Mouse (Mus musculus) liver, adult (tissue): ENCODE results near the gene Dhrs9.

ENCODE experiments used
- GATA4 ChIP-seq: IDR thresholded peaks from 2 replicates; pipeline ENCODE4 v1.6.1; 2014; ENCODE audit warnings: mild to moderate bottlenecking, low read length; ENCODE audit not compliant: insufficient replicate concordance

The Dhrs9 gene

DNA sequence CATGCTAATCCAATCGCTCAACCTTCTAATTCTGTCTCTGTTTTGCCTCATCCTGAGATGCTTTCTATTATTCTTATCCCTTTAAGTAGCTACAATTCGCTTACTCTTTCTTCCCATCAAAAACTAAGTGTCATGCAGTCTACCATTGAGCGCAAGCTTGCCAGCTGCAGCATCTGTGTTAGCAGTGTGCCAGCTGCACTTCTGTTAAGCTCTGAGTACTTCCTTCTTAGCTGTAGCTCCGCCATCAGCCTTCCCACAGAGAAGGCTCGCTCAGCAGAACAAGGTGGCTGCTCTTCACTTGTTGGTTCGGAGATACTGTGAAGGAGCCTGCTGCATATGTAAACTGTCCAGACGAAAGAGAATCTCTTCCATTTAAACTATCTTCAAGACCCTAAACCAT lies 22.1 kb downstream of the Dhrs9 start:
- TF ChIP-seq GATA4: no peak

DNA sequence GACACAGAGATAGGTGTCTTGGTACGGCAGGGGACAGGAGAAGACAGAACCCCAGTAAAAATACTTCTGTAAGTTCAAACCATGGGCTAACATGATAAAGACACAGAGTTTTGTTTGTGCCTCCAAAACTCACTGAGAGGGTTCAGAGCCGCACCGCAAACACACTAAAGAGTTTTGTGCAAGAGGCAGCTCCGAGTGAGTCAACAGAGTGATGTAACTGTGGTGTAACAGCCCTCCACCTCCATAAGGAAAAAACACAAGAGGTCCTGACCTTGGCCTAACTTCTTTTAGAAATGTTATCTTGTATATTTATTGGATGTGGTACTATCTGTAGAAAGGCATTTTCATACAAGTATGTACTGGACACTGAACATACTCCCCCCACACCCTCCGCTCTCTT lies 25.4 kb downstream of the Dhrs9 start:
- no peak for TF ChIP-seq GATA4

DNA sequence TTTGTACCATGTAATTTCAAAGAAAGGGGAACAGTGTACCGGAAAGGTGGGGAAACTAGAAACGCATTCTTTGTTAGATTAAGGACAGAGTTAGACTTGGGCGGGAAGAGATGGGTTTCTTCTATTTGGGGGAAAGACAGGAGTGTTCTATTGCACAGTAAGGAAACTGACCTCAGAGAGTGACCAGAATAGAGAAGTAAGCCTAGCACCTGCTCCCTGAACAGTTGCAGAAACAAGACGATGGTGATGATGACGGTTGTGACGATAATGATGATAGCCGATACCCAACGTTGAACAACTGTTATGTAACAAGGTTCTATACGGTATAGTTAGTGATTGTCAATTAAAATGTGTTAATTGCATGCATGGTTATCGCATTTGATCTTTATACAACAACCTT lies 34.3 kb downstream of the Dhrs9 start:
- TF ChIP-seq GATA4: no peak

DNA sequence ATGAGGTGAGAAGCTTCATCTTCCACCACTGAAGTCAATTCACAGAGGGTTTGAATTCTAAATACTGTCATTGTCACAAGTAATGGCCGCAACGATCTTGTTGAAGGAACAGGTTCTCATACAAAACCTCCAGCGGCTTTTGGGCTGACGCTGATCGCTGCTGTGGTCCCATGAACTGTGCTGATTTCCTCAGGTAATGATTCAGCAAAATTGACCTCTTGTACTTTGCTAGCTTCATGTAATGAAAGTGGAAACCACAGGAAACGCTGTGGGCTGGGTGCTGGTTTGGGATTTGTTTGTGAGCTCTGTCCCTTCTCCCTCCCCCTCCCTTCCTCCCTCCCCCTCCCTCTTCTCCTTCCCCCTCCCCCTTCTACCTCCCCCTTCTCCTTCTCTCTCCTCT lies 34.8 kb downstream of the Dhrs9 start:
- no peak for TF ChIP-seq GATA4

DNA sequence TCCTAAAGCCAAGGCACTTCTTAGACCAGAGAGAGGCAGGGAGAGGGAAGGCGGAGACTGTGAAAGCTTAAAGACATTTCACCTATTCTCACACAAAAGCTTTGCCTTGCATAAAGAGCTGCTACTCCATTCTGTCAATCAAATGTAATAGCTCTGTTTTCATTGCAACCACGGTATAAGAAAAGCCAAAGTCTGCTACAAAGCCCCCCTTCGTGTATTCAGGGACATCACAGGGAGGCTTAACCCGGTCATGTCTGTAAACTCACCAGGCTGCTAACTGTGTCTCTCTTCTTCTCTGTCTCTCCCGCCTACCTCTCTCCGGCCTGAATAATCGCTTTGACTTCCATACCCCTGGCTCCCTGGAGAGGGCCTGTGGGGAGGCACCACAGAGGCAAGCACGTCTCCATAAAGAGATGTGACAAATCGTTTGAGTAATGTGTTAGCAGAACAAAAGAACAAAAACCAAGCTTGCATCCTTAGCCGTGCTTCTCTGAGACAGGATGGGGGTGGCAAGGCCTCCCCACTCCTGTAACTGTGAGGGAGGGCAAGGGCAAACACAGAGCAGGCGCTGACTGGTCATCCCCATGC lies 38.1 kb downstream of the Dhrs9 start:
- TF ChIP-seq GATA4: no peak

DNA sequence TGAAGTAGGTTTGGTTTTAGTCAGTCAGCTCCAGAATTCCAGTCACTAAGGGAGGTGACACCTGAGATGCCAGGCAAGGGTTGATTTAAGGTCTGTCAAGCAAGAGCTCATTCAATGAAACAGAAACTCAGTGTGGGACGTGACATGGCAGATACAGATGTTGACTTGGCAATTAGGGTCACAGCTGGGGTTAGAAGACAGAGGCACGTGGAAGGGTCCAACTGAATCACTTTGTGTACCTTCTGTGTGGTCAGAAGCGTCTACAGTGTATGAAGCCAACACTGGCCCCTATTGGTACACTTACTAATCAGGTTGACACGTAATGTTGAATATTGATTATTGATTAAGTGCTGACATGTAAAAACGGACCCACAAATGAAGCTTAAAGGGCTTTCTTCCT lies 44.6 kb downstream of the Dhrs9 start:
- TF ChIP-seq GATA4: no peak

DNA sequence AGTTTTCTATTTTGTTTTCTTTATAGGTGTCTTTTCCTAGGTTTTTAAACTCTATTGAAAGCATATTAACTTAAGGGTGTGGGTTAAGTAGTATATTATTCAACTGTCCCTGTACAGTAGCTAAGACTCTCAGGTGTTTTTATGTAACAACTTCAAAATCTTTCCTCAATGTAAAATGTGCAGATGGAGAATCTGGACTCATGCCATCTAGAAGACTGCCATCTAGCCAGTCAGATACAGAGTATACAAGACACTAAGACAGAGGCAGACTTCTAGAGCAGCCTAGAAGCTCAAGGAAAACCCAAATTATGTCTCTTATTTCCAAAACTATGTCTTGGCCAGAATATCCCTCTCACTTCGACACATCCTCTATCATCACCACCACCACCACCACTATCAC lies 45.8 kb downstream of the Dhrs9 start:
- no peak for TF ChIP-seq GATA4

DNA sequence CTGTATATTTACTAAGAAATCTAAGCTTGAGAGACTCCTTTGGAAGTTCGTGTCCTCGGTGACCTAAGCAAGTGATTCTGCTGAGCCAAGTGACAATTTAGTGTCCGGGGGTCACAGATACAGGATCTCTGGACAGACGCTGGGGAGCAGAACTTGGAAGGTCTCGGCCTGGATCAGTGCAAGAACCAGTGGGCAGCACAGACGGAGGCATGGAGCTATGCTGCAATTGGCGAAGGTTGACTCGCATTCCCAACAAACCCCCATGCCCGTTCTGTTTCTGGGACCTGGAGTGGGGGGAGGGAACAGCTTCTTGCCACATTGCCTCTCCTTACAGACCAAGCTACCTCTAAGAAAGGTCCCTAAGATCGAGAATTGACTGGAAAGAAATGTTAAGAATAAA lies 46.9 kb downstream of the Dhrs9 start:
- no peak for TF ChIP-seq GATA4

DNA sequence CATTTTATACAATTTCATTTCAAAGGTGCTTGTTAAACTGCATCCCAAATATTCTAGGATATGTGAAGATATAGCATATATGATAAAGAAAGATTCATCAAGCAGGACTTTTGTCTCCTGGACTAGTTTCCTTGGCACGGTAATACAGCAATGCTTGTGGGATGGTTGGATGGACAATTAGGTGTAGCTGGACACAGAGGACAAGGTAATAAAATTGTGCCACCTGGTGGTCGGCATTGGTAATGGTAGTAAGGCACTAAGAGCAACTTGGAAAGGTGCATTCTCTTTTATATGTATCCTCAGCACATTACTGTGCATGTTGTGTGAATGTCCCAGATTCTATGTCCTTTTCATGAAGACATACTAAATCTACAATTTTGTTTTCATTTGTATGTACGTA lies 47.9 kb downstream of the Dhrs9 start:
- no peak for TF ChIP-seq GATA4

DNA sequence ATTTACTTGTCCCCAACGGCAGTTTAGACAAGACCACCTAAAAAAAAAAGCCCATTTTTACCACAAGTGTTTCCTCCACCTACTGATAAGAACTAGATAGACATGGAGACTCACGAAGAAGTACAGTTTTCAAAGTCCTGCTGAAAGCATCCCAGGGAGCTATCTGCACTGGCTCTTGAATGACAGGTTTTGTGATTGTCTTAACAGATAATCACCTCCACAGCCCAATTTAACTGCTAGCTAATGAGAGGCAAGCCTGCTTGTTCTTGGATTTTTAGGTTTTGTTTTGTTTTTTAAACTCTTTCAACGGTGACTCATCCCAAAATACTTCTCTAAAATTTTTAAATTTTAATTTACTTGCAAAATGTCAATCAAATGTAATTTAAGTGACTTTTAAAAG lies 61.4 kb downstream of the Dhrs9 start:
- no peak for TF ChIP-seq GATA4

DNA sequence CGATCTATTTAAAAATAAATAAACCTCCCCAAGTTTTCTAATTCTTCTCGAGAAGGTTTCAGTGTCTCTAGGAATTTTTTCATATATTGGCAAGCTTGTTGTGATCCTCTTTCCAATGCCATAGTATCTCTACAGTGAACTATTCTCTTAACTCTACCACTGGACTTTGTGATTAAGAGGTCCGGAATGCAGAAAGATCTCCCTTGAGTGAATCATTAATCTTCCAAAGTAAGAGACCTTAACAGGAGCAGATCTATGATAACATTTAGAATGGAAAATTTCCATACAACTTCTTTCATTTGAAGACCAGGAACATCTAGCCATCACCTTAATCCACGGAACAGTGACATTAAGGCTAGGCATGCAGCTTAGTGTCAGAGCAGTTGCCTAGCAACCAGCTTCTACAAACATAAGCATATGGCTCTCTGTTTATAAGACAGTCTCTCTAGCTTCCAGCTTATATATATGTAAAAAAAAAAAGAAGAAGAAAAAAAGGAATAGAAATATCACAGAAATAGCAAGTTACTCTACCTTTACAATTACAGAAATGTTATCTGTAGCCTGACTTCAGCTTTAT lies 65.7 kb downstream of the Dhrs9 start:
- no peak for TF ChIP-seq GATA4

DNA sequence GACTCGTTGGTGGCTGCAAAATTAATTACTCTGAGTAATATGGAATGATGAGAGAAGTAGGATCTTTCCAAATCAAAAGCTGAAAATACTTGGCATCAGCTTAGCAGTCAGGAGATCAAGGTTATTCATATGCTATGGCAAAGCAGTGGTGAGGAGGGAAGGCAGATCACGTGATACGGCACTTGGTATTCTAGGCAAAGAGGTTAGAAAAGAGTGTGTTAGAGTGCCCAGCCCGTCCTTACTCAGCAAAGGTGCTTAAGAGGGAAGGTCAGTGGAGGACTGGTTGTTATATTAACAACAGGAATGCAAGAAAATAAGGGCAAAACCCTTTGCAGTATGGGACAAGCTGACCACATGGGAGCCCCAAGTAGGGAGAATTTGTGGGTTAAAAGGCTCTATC lies 68.3 kb downstream of the Dhrs9 start:
- TF ChIP-seq GATA4: no peak

DNA sequence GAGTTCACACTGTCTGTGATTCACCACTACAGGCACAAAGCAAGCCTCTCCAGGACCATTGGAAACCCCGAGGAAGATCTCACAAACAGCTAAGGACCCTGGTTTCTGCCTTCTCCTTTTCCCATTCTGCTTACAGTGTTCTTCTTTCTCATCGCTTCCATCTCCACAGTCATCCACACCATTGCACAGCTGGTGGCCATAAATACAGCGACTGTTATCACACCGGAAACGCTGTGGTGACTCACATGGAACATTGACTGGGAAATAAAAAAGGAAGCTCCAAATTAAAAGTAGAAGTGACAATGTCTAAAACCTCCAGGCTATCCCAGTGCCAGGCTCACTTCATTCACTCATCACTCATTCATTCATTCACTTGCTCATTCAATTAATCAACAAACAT lies 70.9 kb downstream of the Dhrs9 start:
- no peak for TF ChIP-seq GATA4
